Mouse (Mus musculus): ENCODE data around the gene Wnk2.

Gene Wnk2

DNA sequence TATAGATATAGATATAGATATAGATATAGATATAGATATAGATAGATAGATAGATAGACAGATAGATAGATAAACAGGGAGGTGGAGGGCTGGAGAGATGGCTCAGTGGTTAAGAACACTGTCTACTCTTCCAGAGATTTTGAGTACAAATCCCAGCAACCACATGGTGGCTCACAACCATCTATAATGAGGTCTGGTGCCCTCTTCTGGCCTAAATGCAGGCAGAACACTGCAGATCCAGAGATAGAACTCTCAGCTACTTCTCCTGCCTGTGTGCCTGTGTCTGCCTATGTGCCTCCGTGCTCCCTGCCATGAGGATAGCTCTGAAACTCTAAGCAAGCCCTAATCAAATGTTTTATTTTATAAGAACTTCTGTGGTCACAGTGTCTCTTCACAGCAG lies 100.4 kb downstream of the Wnk2 start:
- DNase-seq (ENCODE audit: low spot score in 2 of 2), result no peak

GRCm38 (mm10) chr13:49044145-49044561 lies 103.7 kb downstream of the Wnk2 start:
- no peak for DNase-seq (ENCODE audit: low spot score in 2 of 2)

DNA sequence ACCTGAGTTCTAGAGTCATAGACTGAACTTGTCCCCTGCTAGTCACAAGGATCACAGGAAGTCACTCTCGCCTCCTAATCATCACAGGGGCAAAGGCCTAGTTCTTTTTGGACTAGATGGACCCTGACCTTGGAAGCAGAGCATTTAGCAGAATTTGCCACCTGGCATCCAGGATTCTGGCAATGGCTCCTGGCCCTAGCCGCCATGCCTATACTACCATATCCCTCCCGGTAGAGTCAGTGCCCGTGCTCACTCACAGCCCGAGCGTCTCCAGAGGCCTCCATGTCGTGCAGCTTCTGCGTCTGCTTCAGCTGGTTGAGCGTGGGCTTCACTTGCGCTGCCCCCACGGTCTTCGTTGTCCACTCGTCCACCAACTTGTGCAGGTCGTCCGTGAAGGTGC lies 105.4 kb downstream of the Wnk2 start:
- DNase-seq (ENCODE audit: low spot score in 2 of 2), result no peak

- DNase-seq (ENCODE audit: low spot score in 2 of 2), result no peak
Observed at GRCm38 (mm10) chr13:49036928-49037574, 110.8 kb downstream of the Wnk2 start.

- no peak for DNase-seq (ENCODE audit: low spot score in 2 of 2)
Observed at GRCm38 (mm10) chr13:49036436-49036835, 111.4 kb downstream of the Wnk2 start.

GRCm38 (mm10) chr13:49031029-49031428 lies 116.8 kb downstream of the Wnk2 start:
- no peak for DNase-seq (ENCODE audit: low spot score in 2 of 2)

- DNase-seq (ENCODE audit: low spot score in 2 of 2), result no peak
Observed at GRCm38 (mm10) chr13:49028757-49029539, 118.9 kb downstream of the Wnk2 start.

DNA sequence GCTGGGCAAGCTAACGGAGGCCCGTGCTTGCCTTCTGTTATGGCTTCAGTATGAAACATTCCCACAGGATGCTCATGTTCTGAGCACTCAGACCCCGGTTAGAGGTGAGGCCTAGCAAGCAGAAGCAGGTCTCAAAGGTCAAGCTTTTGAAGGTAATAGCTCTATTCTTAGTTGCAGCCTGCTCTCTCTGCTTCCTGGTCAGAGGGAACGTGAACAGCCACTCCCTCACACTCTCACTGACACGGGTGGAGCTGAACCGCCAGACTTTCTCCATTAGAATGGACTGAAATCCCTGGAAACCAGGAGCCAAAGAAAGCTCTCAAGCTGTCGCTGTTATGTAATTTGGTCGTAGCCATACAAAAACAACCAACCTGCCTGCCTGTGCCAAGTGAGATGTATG lies 120.8 kb downstream of the Wnk2 start:
- DNase-seq (ENCODE audit: low spot score in 2 of 2), result no peak

- no peak for DNase-seq (ENCODE audit: low spot score in 2 of 2)
Observed at GRCm38 (mm10) chr13:49025521-49025920, 122.3 kb downstream of the Wnk2 start.

- DNase-seq (ENCODE audit: low spot score in 2 of 2), result no peak
Observed at GRCm38 (mm10) chr13:49024763-49025162, 123.1 kb downstream of the Wnk2 start.

GRCm38 (mm10) chr13:49021693-49022092 lies 126.1 kb downstream of the Wnk2 start:
- DNase-seq (ENCODE audit: low spot score in 2 of 2), result no peak

GRCm38 (mm10) chr13:49020152-49020551 lies 127.7 kb downstream of the Wnk2 start:
- DNase-seq (ENCODE audit: low spot score in 2 of 2), result no peak

DNA sequence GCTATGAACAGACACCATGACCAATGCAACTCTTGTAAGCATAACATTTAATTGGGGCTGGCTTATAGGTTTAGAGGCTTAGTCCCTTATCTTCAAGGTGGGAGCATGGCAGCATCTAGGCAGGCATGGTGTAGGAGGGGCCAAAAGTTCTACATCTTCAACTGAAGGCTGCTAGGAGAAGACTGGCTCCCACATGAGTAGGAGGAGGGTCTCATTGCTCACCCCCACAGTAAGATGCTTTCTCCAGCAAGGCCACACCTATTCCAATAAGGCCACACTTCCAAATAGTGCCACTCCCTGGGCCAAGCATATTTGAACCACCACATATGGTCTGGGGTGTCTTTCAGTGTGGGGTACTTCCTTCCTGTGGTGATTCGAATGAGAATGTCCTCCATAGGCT lies 130.4 kb downstream of the Wnk2 start:
- no peak for DNase-seq (ENCODE audit: low spot score in 2 of 2)

GRCm38 (mm10) chr13:49016311-49016761 lies 131.5 kb downstream of the Wnk2 start:
- peak; percentile 90 to 94 for DNase-seq (ENCODE audit: low spot score in 2 of 2)

- DNase-seq (ENCODE audit: low spot score in 2 of 2), result no peak
Observed at GRCm38 (mm10) chr13:49015366-49016306, 132.2 kb downstream of the Wnk2 start.

GRCm38 (mm10) chr13:49013206-49013794 lies 134.5 kb downstream of the Wnk2 start:
- DNase-seq (ENCODE audit: low spot score in 2 of 2), result no peak

DNA sequence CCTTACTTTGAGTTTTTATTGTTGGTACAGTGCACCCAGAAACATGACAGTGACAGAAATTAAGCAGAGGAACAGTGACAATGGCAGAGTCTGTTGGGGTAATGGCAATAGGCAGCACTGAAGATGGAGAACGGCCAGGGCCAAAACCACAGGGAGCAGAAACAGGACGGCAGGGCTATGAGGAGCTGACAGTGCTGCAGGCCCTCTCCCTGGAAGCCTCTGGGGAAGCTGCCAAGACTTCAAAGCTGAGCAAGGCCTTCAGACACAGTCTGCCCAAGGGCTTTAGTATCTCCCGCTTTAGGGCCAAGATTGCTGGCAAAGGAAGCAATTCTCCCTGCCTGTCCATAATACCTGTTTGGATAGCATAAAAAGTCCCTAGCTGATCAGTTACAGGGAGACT lies 146.1 kb downstream of the Wnk2 start:
- DNase-seq (ENCODE audit: low spot score in 2 of 2), result peak in 1 of 2 experiments; percentile 19

DNA sequence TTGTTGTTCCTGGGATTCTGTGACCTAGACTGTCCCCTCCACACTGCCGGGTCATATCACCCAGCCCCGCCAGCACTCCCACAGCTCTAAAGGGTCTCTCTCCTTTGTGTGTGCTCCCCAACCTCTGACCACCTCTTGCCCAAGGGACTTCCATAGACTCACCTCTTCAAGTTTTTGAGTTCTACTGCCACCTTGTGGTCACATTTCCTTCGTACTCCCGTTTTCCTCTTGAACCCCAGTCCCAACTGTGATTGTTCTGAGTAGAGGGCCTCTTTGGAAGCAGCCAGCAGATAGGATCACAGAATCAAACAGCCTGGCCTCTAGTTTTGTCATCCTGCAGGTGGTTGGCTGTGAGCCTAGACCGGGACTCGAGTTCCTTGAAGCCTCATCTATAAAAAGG lies 149.2 kb downstream of the Wnk2 start:
- DNase-seq (ENCODE audit: low spot score in 2 of 2), result peak; percentile 34 to 66

DNA sequence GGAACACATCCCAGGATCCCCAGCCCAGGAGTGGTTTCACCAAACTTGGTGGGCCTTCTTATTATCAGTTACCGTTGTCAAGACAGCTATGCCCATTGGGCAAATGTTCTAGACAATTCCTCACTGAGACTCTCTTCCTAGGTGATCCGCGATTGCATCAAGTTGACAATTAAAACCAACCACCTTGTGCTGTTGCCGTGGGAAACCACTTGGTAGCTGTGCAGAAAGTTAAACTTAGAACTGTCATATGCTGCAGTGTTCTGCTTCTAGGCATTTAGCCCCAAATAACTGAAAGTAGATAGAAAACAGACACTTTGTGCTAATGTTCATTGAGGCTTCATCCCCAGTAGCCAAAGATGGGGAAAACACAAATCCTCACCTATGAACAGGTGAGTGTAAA lies 151.1 kb downstream of the Wnk2 start:
- DNase-seq (ENCODE audit: low spot score in 2 of 2), result peak in 1 of 2 experiments; percentile 15

- DNase-seq (ENCODE audit: low spot score in 2 of 2), result no peak
Observed at GRCm38 (mm10) chr13:48994903-48995302, 152.9 kb downstream of the Wnk2 start.

GRCm38 (mm10) chr13:48992914-48993313 lies 154.9 kb downstream of the Wnk2 start:
- peak in 1 of 2 experiments; percentile 43 for DNase-seq (ENCODE audit: low spot score in 2 of 2)

- DNase-seq (ENCODE audit: low spot score in 2 of 2), result no peak
Observed at GRCm38 (mm10) chr13:48990138-48990537, 157.7 kb downstream of the Wnk2 start.
